Mouse (Mus musculus): ENCODE measurements around the gene Plxna1.
A peak's percentile ranks its signal among the peaks of the same experiment; 100 is the strongest.

The Plxna1 gene

DNA sequence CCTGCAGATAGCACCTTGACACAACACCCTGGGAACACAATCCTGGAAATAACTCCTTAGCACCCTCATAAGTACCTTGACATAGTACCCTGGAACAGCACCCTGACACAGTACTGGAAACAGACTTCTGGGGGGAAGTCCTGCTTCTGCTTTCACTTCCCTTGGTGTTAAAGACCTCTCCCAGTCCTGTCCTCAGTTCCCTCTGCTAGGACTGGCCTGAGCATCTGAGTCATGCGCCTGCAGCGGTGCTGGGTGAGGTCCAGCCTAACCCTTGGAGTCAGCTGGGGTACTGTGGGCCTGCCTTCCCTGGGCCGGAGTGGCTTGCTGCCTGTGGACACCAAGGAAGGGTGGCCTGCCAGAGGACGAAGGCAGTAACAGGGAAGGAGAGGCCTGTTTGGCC is 81.9 kb downstream of the Plxna1 start:
- peak; percentile 17 for DNase-seq

DNA sequence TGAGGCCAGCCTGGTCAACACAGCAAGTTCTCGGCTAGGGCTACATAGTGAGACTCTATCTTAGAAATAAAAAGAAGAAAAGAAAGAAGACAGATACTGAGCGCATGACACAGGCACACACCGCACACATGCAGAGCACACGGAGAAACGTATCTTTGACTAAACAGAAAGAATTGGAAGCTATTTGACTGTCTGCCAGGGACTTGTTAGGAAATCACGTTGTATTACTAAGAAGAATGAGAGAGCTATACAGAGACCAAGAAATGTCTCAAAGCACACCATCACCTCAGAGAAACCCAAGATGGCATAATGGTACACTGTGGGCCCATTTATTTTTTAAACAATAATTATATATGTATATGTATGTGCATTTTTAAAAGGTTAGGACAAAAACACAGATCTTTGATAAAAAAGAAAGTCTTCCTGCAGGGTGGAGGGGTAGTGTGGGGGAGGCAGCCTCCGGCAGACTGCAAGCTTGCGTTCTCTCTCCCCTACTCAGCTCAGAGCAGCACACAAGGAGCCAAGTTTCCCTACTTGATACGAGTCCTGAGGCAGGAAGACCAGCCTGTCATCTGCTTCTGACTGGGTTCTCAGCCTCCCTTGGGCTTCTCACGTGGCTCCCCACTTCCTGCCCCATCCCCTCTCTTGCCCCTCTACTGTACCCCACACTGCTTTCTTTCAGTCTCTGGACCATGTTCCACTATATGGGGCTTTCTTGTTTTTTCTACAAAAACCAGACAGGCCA is 90.5 kb downstream of the Plxna1 start:
- no peak for DNase-seq

DNA sequence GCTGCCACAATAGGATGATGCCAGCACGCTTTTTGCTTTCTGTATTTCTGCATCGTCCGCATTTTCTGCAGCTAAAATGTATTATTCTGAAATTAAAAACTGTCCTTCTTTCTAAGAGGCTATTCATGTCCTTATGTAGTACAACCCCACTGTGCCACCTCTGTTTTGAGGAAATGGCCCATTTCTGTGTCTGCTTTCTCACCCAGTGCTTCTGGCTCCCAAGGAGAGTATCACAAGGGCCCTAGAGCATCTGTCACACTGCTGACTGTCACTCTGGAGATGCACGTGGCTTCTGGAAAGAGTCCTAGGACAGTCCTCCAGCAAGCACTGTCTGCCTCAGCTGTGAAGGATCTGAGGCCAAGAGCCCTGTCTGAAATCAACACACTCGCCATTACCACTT is 95.2 kb downstream of the Plxna1 start:
- no peak for DNase-seq

Measured in kidney, postnatal 10 days (tissue).